Mouse (Mus musculus): ENCODE measurements around the gene Kctd17.

- TF ChIP-seq CTCF (IDR thresholded peaks at IDR 0.05; ENCODE audit: extremely low read depth, insufficient read depth, insufficient read length, insufficient replicate concordance) (no peak), POLR2A (IDR thresholded peaks at IDR 0.05; ENCODE audit: low read depth, low read length) (no peak)
Measured at GRCm38 (mm10) chr15:78437237-78438017, 9.1 kb downstream of the Kctd17 start.

Measured in spleen, adult 2 months (tissue).